ENCODE assay signal across 1 mouse cellular context in genomic region chr12:80070534-80071287, GRCm38 (mm10).
TF ChIP-seq lines count a peak whose summit lies in the region.

No protein-coding gene starts in this region.

TF ChIP-seq in CH12.LX, 34 proteins besides CTCF, POLR2A, EP300 and RAD21 (continued from another document):
- TF ChIP-seq MXI1 (IDR thresholded peaks at IDR 0.05; ENCODE audit: low read depth, low read length) (no peak), NELFE (IDR thresholded peaks at IDR 0.05; ENCODE audit: low read depth, low read length) (peak; percentile 22; the same call in 1 of the 2 replicates), ZMIZ1 (IDR thresholded peaks at IDR 0.05; ENCODE audit: low read depth, low read length) (peak; percentile 51; the same call in 1 of the 2 replicates), SMC3 (IDR thresholded peaks at IDR 0.05; ENCODE audit: low read depth, low read length) (peak; percentile 21; the same call in 1 of the 2 replicates), HCFC1 (IDR thresholded peaks at IDR 0.05; ENCODE audit: low read depth, low read length) (no peak; the same call in 1 of the 2 replicates), KAT2A (IDR thresholded peaks at IDR 0.05; ENCODE audit: insufficient replicate concordance, low read length) (no peak), CHD1 (IDR thresholded peaks at IDR 0.05; ENCODE audit: low read depth, low read length) (no peak), MAX (IDR thresholded peaks at IDR 0.05; ENCODE audit: low read length) (no peak), JUND (conservative IDR thresholded peaks at IDR 0.05; ENCODE audit: low read depth, low read length) (peak; percentile 69), E2F4 (IDR thresholded peaks at IDR 0.05; ENCODE audit: insufficient replicate concordance, low read depth, low read length) (no peak), ZKSCAN1 (IDR thresholded peaks at IDR 0.05; ENCODE audit: borderline replicate concordance, low read depth, low read length) (no peak), MYC (IDR thresholded peaks at IDR 0.05; ENCODE audit: low read depth, low read length) (no peak), MAFK (IDR thresholded peaks at IDR 0.05; ENCODE audit: insufficient replicate concordance, low read length) (peak; percentile 47; the same call in 1 of the 2 replicates), NRF1 (IDR thresholded peaks at IDR 0.05; ENCODE audit: low read depth, low read length) (no peak)
